Mouse (Mus musculus): ENCODE data around the gene Exosc6. TPM values are rescaled to one million over a fixed set of nuclear protein-coding genes. Genes with fewer than 3 reads are reported as not detected.

Gene Exosc6
- 113 and 121 TPM in 2 replicates for polyA plus RNA-seq (2012)

GRCm38 (mm10) chr8:111056158-111056663 lies at the start of gene Exosc6:
Exosc6 (plus strand) TSS chr8:111056339.

GRCm38 (mm10) chr8:111031572-111031971 lies 24.6 kb upstream of the Exosc6 start, which contains the start of gene Ddx19b:
Ddx19b (minus strand) TSS chr8:111031751.

GRCm38 (mm10) chr8:111032916-111033315 lies 23.2 kb upstream of the Exosc6 start, which contains the start of gene Aars:
Aars (plus strand) TSS chr8:111033144.

GRCm38 (mm10) chr8:111092326-111092725 lies 36.2 kb downstream of the Exosc6 start, which contains the start of gene Clec18a:
Clec18a (minus strand) TSS chr8:111092426.

GRCm38 (mm10) chr8:111093865-111094718 lies 38.0 kb downstream of the Exosc6 start, which contains the start of gene Pdpr:
Pdpr (plus strand) TSS chr8:111094630.

Other genes starting within 250 kb of the Exosc6 start
- gene Cog4, start 209.7 kb upstream of the Exosc6 start, polyA plus RNA-seq (2012), result 12.8 and 18.4 TPM in 2 replicates
- 9.8 and 10.7 TPM in 2 replicates for gene Sf3b3, start 209.6 kb upstream of the Exosc6 start, polyA plus RNA-seq (2012)
- gene Fuk, start 153.9 kb upstream of the Exosc6 start, polyA plus RNA-seq (2012), result 6.7 and 7.1 TPM in 2 replicates
- gene St3gal2, start 136.4 kb upstream of the Exosc6 start, polyA plus RNA-seq (2012), result 14.0 and 17.7 TPM in 2 replicates
- 46.3 and 58.1 TPM in 2 replicates for gene Ddx19a, start 58.5 kb upstream of the Exosc6 start, polyA plus RNA-seq (2012)
- gene Ddx19b, start 24.6 kb upstream of the Exosc6 start, polyA plus RNA-seq (2012), result 3.0 and 3.2 TPM in 2 replicates
- 14.1 and 17.4 TPM in 2 replicates for gene Aars, start 23.2 kb upstream of the Exosc6 start, polyA plus RNA-seq (2012)
- gene Clec18a, start 36.1 kb downstream of the Exosc6 start, polyA plus RNA-seq (2012), result 0.06 and 0.09 TPM in 2 replicates
- 4.3 and 4.5 TPM in 2 replicates for gene Pdpr, start 38.3 kb downstream of the Exosc6 start, polyA plus RNA-seq (2012)
- 11.8 and 13.5 TPM in 2 replicates for gene Glg1, start 202.9 kb downstream of the Exosc6 start, polyA plus RNA-seq (2012)
- 3.5 and 4.3 TPM in 2 replicates for gene Rfwd3, start 243.9 kb downstream of the Exosc6 start, polyA plus RNA-seq (2012)

Data from megakaryocyte-erythroid progenitor cell, adult 5 weeks (primary cell).